10 mouse cellular contexts compared by ENCODE assay signal in the genomic region with DNA sequence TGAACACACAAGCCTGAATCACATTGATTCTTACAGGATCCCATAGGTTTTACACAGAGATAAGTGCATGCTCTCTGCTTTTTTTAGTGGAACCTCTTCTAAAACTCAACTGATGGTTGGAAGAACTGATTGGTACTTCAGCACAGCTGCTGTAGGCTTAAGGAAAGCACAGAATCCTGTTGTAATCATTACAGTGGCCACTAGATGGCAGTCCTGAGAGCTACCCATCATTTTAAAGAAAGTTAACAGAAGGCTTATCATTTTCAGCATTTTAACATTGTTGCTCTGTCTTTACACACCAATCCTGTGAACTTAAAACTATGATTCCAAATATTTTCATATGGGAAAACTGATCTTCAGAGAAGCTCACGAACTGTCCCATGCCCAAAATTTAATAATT.
DNase-seq lines count a peak whose midpoint lies in the region; ATAC-seq and TF ChIP-seq lines count a peak whose summit lies in the region.
"Had no signal": no experiment of that assay in that cellular context is flagged by ENCODE, and none has a peak within 500 bp of the region (broad histone marks: within the 10 kb centered on the region; RNA-seq: fewer than 3 reads in every experiment).

No protein-coding gene starts in this region.

- H3K4me3 ChIP-seq in forebrain, embryonic 13.5 days, result no peak overlapping the region
- H3K4me3 ChIP-seq in forebrain, embryonic 15.5 days, result no peak overlapping the region
- H3K4me3 ChIP-seq in testis, adult 2 months (ENCODE audit: control insufficient read depth, low read depth, low read length), result no peak overlapping the region
- H3K4me3 ChIP-seq in liver, postnatal 0 days (ENCODE audit: low read depth, low read length), result no peak overlapping the region
- H3K4me3 ChIP-seq: heart, embryonic 15.5 days; neural tube, embryonic 12.5 days had no signal

- no peak overlapping the region for H3K4me2 ChIP-seq in forebrain, embryonic 13.5 days
- no peak overlapping the region for H3K4me2 ChIP-seq in forebrain, embryonic 15.5 days (replicated peaks)
- H3K4me2 ChIP-seq in liver, postnatal 0 days (ENCODE audit: low read depth, low read length), result no peak overlapping the region
- H3K4me2 ChIP-seq: heart, embryonic 15.5 days; neural tube, embryonic 12.5 days had no signal

- 46% methylated on average over 1 of the region's 1 CpGs for WGBS in forebrain, embryonic 13.5 days
- WGBS in forebrain, embryonic 15.5 days, result 49% methylated on average over 1 of the region's 1 CpGs
- WGBS in liver, postnatal 0 days (ENCODE audit: insufficient replicate concordance), result 31% methylated on average over 1 of the region's 1 CpGs

- H3K27ac ChIP-seq in forebrain, embryonic 13.5 days, result no peak overlapping the region
- no peak overlapping the region for H3K27ac ChIP-seq in forebrain, embryonic 15.5 days (replicated peaks)
- H3K27ac ChIP-seq in testis, adult 2 months (ENCODE audit: control insufficient read depth, insufficient read depth, low read depth, low read length), result no peak overlapping the region
- H3K27ac ChIP-seq in liver, postnatal 0 days (ENCODE audit: low read depth), result no peak overlapping the region
- H3K27ac ChIP-seq: heart, embryonic 15.5 days; neural tube, embryonic 12.5 days had no signal

- H3K9ac ChIP-seq in forebrain, embryonic 13.5 days, result no peak overlapping the region
- H3K9ac ChIP-seq in forebrain, embryonic 15.5 days (replicated peaks), result no peak overlapping the region
- no peak overlapping the region for H3K9ac ChIP-seq in liver, postnatal 0 days (replicated peaks)
- H3K9ac ChIP-seq: heart, embryonic 15.5 days; neural tube, embryonic 12.5 days had no signal

- no peak for TF ChIP-seq POLR2A in testis, adult 2 months (IDR thresholded peaks at IDR 0.05; ENCODE audit: control insufficient read depth, low read depth, low read length)

- no peaks in the 10 kb centered on the region for H3K27me3 ChIP-seq in forebrain, embryonic 13.5 days
- H3K27me3 ChIP-seq in forebrain, embryonic 15.5 days, result no peaks in the 10 kb centered on the region
- H3K27me3 ChIP-seq in testis, adult 2 months (ENCODE audit: control insufficient read depth, insufficient read depth, low read length), result no peaks in the 10 kb centered on the region
- H3K27me3 ChIP-seq in liver, postnatal 0 days (ENCODE audit: insufficient read depth, low read length), result no peaks in the 10 kb centered on the region
- H3K27me3 ChIP-seq: heart, embryonic 15.5 days; neural tube, embryonic 12.5 days had no signal

- peak; percentile 27; the same call in 1 of the 2 replicates for TF ChIP-seq CTCF in testis, adult 2 months (IDR thresholded peaks at IDR 0.05; ENCODE audit: control insufficient read depth, insufficient read depth, insufficient replicate concordance, low read depth, low read length)
- TF ChIP-seq CTCF in liver, postnatal 0 days (IDR thresholded peaks at IDR 0.05; ENCODE audit: low read depth), result peak; percentile 74

- no peaks in the 10 kb centered on the region for H3K4me1 ChIP-seq in forebrain, embryonic 13.5 days
- H3K4me1 ChIP-seq in forebrain, embryonic 15.5 days, result no peaks in the 10 kb centered on the region
- H3K4me1 ChIP-seq in testis, adult 2 months (ENCODE audit: control insufficient read depth, insufficient read depth, low read length), result no peaks in the 10 kb centered on the region
- no peaks in the 10 kb centered on the region for H3K4me1 ChIP-seq in liver, postnatal 0 days (ENCODE audit: insufficient read depth)
- H3K4me1 ChIP-seq: heart, embryonic 15.5 days; neural tube, embryonic 12.5 days had no signal

- H3K9me3 ChIP-seq in forebrain, embryonic 13.5 days (replicated peaks), result no peaks in the 10 kb centered on the region
- H3K9me3 ChIP-seq in forebrain, embryonic 15.5 days, result no peaks in the 10 kb centered on the region
- H3K9me3 ChIP-seq in liver, postnatal 0 days (ENCODE audit: low read length), result no peaks in the 10 kb centered on the region
- H3K9me3 ChIP-seq: heart, embryonic 15.5 days; neural tube, embryonic 12.5 days had no signal

- peak; percentile 41; the same call in 1 of the 2 replicates for ATAC-seq in forebrain, embryonic 13.5 days
- ATAC-seq in forebrain, embryonic 15.5 days (replicated peaks), result no peak
- ATAC-seq in liver, postnatal 0 days, result no peak

- TF ChIP-seq EP300 in liver, postnatal 0 days (IDR thresholded peaks at IDR 0.05; ENCODE audit: low read depth), result no peak

- DNase-seq in testis, postnatal 14 days (ENCODE audit: low spot score), result no peak
- DNase-seq in cerebellum, postnatal 10 days, result peak; percentile 83 to 86
- peak; percentile 11 to 64 for DNase-seq in kidney, adult 8-10 months
- peak; percentile 17 for DNase-seq in liver, postnatal 0 days
- DNase-seq in thymus, postnatal 14 days, result peak; percentile 16

- H3K36me3 ChIP-seq in forebrain, embryonic 13.5 days (ENCODE audit: poor library complexity, severe bottlenecking), result no peaks in the 10 kb centered on the region
- H3K36me3 ChIP-seq in forebrain, embryonic 15.5 days, result no peaks in the 10 kb centered on the region
- no peaks in the 10 kb centered on the region for H3K36me3 ChIP-seq in testis, adult 2 months (ENCODE audit: control insufficient read depth, insufficient read depth, low read length)
- H3K36me3 ChIP-seq in liver, postnatal 0 days (replicated peaks; ENCODE audit: insufficient read depth, low read length), result no peaks in the 10 kb centered on the region
- H3K36me3 ChIP-seq: heart, embryonic 15.5 days; neural tube, embryonic 12.5 days had no signal
